Mouse (Mus musculus) megakaryocyte, embryonic 14.5 days (primary cell): ENCODE measurements around the gene Defb43.

ENCODE experiments used
- FLI1 ChIP-seq: IDR thresholded peaks from 2 replicates; pipeline ENCODE4 v1.6.1; 2012; ENCODE audit warnings: low read length, inconsistent platforms, mixed read lengths
- GATA1 ChIP-seq: IDR thresholded peaks from 3 replicates; pipeline ENCODE4 v1.6.1; 2012; ENCODE audit warnings: mixed read lengths, low read length, inconsistent platforms, borderline replicate concordance

DNA sequence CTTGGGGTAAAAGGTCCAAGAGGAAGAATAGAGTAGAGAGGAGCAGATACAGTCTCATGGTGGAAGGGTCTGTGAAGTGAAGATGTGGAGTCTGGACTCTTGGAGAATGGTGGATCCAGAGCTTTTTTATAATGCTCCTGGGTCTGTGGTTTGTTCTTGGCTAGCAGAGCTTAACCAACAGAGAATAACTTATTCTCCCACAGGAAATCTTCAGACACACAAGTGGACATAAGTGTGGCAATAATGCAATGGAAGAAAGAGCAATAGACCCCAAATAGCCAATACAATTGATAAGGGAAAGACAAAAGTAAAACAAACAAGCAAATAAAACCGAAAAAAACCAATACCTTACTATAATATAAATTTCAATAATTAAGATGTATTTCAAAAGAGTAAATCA is 27.2 kb upstream of the Defb43 start, which contains the start of gene Defb48:
- TF ChIP-seq GATA1 (no peak), FLI1 (no peak)
